Mouse (Mus musculus): ENCODE data around the gene Syt6. TPM values are rescaled to one million over a fixed set of nuclear protein-coding genes. Genes with fewer than 3 reads are reported as not detected.

Syt6 gene
- polyA plus RNA-seq, 1 experiment from 2014 or later = 0.74 TPM

GRCm38 (mm10) chr3:103574566-103575155, 370 bp upstream of the Syt6 start:
- H3K4me1 ChIP-seq = peaks cover 47% of the 10 kb centered on the region
- H3K4me3 ChIP-seq = peak overlapping the region; percentile 67
- H3K36me3 ChIP-seq = no peaks in the 10 kb centered on the region
- H3K9me3 ChIP-seq (replicated peaks) = no peaks in the 10 kb centered on the region
- 7% methylated on average over 22 of the region's 22 CpGs for WGBS
- peak; percentile 33 for DNase-seq (ENCODE audit: low spot score)
- H3K27ac ChIP-seq (replicated peaks) = 0 out of 2 replicates have a peak overlapping the region, but pooled peaks have one; percentile 77
- H3K27me3 ChIP-seq (ENCODE audit: low read depth, poor library complexity, severe bottlenecking) = peaks cover 87% of the 10 kb centered on the region

DNA sequence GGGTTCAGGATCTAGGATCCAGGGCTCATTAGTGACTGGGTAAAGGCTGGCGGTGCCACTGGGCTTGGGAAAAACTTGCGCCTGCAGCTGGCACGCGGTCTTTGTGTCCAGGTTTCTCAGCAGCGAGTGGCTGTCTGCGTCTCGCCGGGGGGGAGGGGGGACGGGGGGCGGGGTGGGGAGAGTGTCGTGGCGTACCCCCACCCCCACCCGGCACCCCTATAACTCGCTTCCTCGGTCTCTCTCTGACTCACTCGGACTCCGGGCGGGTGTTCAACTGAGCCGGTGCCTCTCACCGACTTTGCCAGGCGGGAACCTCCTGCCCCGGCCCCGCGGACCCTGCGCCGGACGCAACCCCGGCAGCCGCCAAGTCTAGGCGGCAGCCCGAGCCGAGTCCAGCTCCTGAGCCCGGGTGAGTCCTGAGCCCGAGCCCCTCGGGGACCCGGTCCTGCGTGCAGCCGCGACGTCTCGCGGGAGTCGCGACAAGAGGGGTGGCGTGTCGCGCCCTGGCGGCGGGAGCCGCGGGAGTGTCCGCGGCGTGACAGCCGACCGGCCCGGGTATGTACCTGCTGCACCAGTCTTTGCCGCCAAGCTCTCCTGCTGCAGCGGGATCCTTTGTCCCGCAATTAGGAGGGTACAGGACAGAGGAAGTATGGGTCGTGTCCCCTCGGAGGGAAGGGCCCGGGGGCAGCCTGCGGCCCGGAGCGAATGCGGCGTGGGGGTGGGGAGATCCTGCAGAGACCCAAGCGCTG, 1.0 kb downstream of the Syt6 start:
- H3K4me1 ChIP-seq = peaks cover 41% of the 10 kb centered on the region
- peak; percentile 60 for DNase-seq (ENCODE audit: low spot score)
- 1% methylated on average over 68 of the region's 69 CpGs for WGBS
- H3K4me3 ChIP-seq = peak overlapping the region; percentile 67
- no peaks in the 10 kb centered on the region for H3K9me3 ChIP-seq (replicated peaks)
- H3K27ac ChIP-seq (replicated peaks) = peak overlapping the region; percentile 77
- H3K27me3 ChIP-seq (ENCODE audit: low read depth, poor library complexity, severe bottlenecking) = peaks cover 81% of the 10 kb centered on the region
- no peaks in the 10 kb centered on the region for H3K36me3 ChIP-seq

DNA sequence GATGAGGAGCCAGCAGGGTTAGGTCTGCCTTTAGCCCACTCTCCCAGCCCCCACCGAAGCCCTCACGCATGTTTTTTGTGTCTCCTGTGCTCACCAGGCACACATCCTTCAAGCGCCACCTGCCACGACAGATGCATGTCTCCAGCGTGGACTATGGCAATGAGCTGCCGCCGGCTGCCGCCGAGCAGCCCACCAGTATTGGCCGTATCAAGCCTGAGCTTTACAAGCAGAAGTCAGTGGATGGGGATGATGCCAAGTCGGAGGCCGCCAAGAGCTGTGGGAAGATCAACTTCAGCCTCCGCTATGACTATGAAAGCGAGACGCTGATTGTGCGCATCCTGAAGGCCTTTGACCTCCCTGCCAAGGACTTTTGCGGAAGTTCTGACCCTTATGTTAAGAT, 12.1 kb downstream of the Syt6 start:
- no peak for DNase-seq (ENCODE audit: low spot score)
- WGBS = 91% methylated on average over 17 of the region's 17 CpGs
- Histone ChIP-seq H3K4me3 (no peak overlapping the region), H3K27ac (replicated peaks) (no peak overlapping the region), H3K36me3 (no peaks in the 10 kb centered on the region), H3K4me1 (no peaks in the 10 kb centered on the region; the same call in 1 of the 2 replicates), H3K27me3 (ENCODE audit: low read depth, poor library complexity, severe bottlenecking) (no peaks in the 10 kb centered on the region), H3K9me3 (replicated peaks) (no peaks in the 10 kb centered on the region)

GRCm38 (mm10) chr3:103587672-103588071, 12.6 kb downstream of the Syt6 start:
- 88% methylated on average over 5 of the region's 5 CpGs for WGBS
- H3K4me1 ChIP-seq = no peaks in the 10 kb centered on the region
- no peaks in the 10 kb centered on the region for H3K27me3 ChIP-seq (ENCODE audit: low read depth, poor library complexity, severe bottlenecking)
- H3K36me3 ChIP-seq = no peaks in the 10 kb centered on the region
- DNase-seq (ENCODE audit: low spot score) = no peak
- H3K27ac ChIP-seq (replicated peaks) = no peak overlapping the region
- H3K4me3 ChIP-seq = no peak overlapping the region
- no peaks in the 10 kb centered on the region for H3K9me3 ChIP-seq (replicated peaks)

- Histone ChIP-seq H3K9me3 (replicated peaks) (no peaks in the 10 kb centered on the region), H3K27me3 (ENCODE audit: low read depth, poor library complexity, severe bottlenecking) (no peaks in the 10 kb centered on the region), H3K27ac (replicated peaks) (no peak overlapping the region), H3K4me3 (no peak overlapping the region), H3K36me3 (no peaks in the 10 kb centered on the region), H3K4me1 (no peaks in the 10 kb centered on the region)
- 79% methylated on average over 5 of the region's 5 CpGs for WGBS
- DNase-seq (ENCODE audit: low spot score) = no peak
These were observed 14.6 kb downstream of the Syt6 start for GRCm38 (mm10) chr3:103589636-103590035.

GRCm38 (mm10) chr3:103592636-103593035, 17.6 kb downstream of the Syt6 start:
- H3K4me1 ChIP-seq = peaks cover 4% of the 10 kb centered on the region
- H3K9me3 ChIP-seq (replicated peaks) = no peaks in the 10 kb centered on the region
- no peaks in the 10 kb centered on the region for H3K36me3 ChIP-seq
- DNase-seq (ENCODE audit: low spot score) = no peak
- H3K27ac ChIP-seq (replicated peaks) = no peak overlapping the region
- no peak overlapping the region for H3K4me3 ChIP-seq
- H3K27me3 ChIP-seq (ENCODE audit: low read depth, poor library complexity, severe bottlenecking) = no peaks in the 10 kb centered on the region
- WGBS = 95% methylated on average over 5 of the region's 5 CpGs

- no peaks in the 10 kb centered on the region for H3K36me3 ChIP-seq
- no peaks in the 10 kb centered on the region for H3K27me3 ChIP-seq (ENCODE audit: low read depth, poor library complexity, severe bottlenecking)
- WGBS = 86% methylated on average over 5 of the region's 5 CpGs
- H3K27ac ChIP-seq (replicated peaks) = no peak overlapping the region
- peaks cover 4% of the 10 kb centered on the region for H3K4me1 ChIP-seq
- no peak overlapping the region for H3K4me3 ChIP-seq
- no peaks in the 10 kb centered on the region for H3K9me3 ChIP-seq (replicated peaks)
- DNase-seq (ENCODE audit: low spot score) = no peak
These were observed 18.6 kb downstream of the Syt6 start for GRCm38 (mm10) chr3:103593631-103594030.

- Histone ChIP-seq H3K27me3 (ENCODE audit: low read depth, poor library complexity, severe bottlenecking) (no peaks in the 10 kb centered on the region), H3K36me3 (no peaks in the 10 kb centered on the region), H3K4me1 (peaks cover 11% of the 10 kb centered on the region), H3K27ac (replicated peaks) (no peak overlapping the region; the same call in 1 of the 2 replicates), H3K9me3 (replicated peaks) (no peaks in the 10 kb centered on the region), H3K4me3 (no peak overlapping the region)
- 82% methylated on average over 7 of the region's 7 CpGs for WGBS
- DNase-seq (ENCODE audit: low spot score) = no peak
These were observed 20.3 kb downstream of the Syt6 start for GRCm38 (mm10) chr3:103595271-103595810.

DNA sequence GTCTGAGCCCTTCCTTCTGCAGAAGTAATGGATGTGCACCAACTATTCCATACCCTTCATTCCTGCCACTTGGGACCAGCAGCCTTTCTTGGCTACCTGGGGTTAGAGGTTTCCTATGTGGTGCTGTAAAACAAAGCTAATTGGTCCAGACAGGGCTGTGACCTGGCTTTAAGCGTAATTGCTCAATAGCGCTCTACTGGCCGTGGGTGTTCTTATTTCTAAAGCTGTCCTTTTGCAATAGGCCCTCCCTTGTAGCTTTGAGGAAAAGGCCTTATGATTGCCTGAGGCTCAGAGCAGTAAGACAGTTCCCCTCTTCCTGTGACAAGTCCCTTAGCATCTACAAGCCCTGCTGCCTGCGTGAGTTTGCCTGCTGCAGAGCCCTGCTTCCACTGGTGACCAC, 22.6 kb downstream of the Syt6 start:
- H3K4me1 ChIP-seq = peaks cover 17% of the 10 kb centered on the region
- DNase-seq (ENCODE audit: low spot score) = no peak
- H3K36me3 ChIP-seq = no peaks in the 10 kb centered on the region
- no peak overlapping the region for H3K27ac ChIP-seq (replicated peaks)
- H3K4me3 ChIP-seq = no peak overlapping the region
- H3K9me3 ChIP-seq (replicated peaks) = no peaks in the 10 kb centered on the region
- 85% methylated on average over 4 of the region's 4 CpGs for WGBS
- no peaks in the 10 kb centered on the region for H3K27me3 ChIP-seq (ENCODE audit: low read depth, poor library complexity, severe bottlenecking)

- no peak for DNase-seq (ENCODE audit: low spot score)
- Histone ChIP-seq H3K4me1 (peaks cover 14% of the 10 kb centered on the region), H3K36me3 (no peaks in the 10 kb centered on the region), H3K4me3 (no peak overlapping the region), H3K9me3 (replicated peaks) (no peaks in the 10 kb centered on the region), H3K27me3 (ENCODE audit: low read depth, poor library complexity, severe bottlenecking) (no peaks in the 10 kb centered on the region), H3K27ac (replicated peaks) (no peak overlapping the region)
- WGBS = 42% methylated on average over 7 of the region's 7 CpGs
These were observed 26.0 kb downstream of the Syt6 start for GRCm38 (mm10) chr3:103601011-103601410.

- Histone ChIP-seq H3K9me3 (replicated peaks) (no peaks in the 10 kb centered on the region), H3K27me3 (ENCODE audit: low read depth, poor library complexity, severe bottlenecking) (no peaks in the 10 kb centered on the region), H3K36me3 (no peaks in the 10 kb centered on the region), H3K27ac (replicated peaks) (no peak overlapping the region), H3K4me3 (no peak overlapping the region), H3K4me1 (peaks cover 14% of the 10 kb centered on the region)
- 79% methylated on average over 1 of the region's 1 CpGs for WGBS
- DNase-seq (ENCODE audit: low spot score) = no peak
These were observed 26.5 kb downstream of the Syt6 start for GRCm38 (mm10) chr3:103601561-103601960.

GRCm38 (mm10) chr3:103606045-103606597, 31.1 kb downstream of the Syt6 start:
- H3K27ac ChIP-seq (replicated peaks) = no peak overlapping the region
- peaks cover 3% of the 10 kb centered on the region; the same call in 1 of the 2 replicates for H3K4me1 ChIP-seq
- H3K36me3 ChIP-seq = no peaks in the 10 kb centered on the region
- H3K4me3 ChIP-seq = no peak overlapping the region
- H3K9me3 ChIP-seq (replicated peaks) = no peaks in the 10 kb centered on the region
- DNase-seq (ENCODE audit: low spot score) = no peak
- WGBS = 86% methylated on average over 6 of the region's 6 CpGs
- H3K27me3 ChIP-seq (ENCODE audit: low read depth, poor library complexity, severe bottlenecking) = no peaks in the 10 kb centered on the region

All from midbrain, embryonic 10.5 days (tissue).